Mouse (Mus musculus) right cerebral cortex, postnatal 14 days (tissue): ENCODE measurements around the gene Asb9.

Source experiments
- DNase-seq: peaks from one replicate; pipeline ENCODE4 v3.0.0; 2022

Gene Asb9

DNA sequence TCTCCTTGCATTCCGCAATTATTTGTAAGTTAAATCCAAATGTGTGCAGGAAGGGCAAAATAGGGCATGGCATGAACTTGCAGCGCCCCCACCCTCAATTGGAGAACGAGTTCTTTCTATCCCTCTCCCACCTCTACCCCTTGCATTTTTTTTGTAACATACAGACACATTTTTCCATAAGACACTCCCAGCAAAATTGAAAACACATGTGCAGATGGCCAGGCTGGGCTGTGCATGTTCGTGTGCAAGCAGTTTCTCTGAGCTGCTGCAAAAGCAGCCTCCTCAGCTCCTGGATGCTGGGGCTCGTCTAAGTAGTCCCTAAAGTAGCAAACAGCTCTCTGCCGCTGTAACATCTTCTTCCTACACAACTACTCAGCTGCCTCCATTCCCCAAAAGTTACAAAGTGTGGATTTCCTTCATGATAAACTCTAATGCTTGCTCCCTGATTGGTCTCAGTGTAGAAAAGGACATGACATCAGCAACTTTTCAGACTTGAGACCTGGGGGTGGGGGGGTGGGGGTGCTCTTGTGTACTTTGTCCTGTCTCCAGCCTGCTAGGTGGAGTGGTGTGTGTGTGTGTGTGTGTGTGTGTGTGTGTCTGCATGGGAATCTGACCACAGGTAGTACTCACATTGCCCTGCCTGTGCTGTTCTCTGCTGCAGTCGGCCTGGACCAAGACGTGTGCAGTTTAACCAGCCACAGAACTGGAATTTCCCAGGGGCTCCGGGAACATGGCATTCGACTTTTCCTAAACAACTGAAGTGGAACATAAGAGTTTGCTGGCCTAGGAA lies at the start of gene Asb9:
Gene Asb9 (plus strand): TSS at position 619 of the 790 bp plus-strand sequence.
- DNase-seq: no peak

DNA sequence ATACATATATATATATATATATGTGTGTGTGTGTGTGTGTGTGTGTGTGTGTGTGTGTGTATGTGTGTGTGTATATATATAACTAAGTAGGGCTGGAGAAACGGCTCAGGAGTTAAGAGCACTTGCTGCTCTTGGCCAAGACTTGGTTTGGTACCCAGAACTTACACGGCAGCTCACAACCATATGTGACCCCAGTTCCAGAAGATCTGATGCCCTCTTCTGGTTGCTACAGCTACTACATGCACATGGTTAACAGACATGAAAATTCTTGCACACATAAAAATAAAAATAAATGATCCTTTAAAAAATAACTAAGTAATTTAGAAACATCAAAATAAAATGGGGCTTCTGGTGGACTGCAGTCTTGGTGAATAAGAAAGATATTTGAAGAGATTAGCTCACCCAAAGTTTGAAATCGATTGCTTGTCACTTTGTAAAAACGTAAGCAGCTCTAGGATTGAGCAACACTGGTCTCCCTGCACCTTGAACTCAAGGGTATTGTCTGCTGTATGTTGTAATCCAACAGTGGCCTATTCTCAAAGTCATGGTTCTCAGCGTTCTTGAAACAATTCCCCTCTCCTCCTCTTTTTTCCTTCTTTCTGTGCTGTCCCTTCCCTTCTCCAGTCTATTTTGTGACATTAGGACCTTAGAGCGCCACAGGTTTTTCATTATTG lies 46.8 kb upstream of the Asb9 start:
- DNase-seq: no peak

DNA sequence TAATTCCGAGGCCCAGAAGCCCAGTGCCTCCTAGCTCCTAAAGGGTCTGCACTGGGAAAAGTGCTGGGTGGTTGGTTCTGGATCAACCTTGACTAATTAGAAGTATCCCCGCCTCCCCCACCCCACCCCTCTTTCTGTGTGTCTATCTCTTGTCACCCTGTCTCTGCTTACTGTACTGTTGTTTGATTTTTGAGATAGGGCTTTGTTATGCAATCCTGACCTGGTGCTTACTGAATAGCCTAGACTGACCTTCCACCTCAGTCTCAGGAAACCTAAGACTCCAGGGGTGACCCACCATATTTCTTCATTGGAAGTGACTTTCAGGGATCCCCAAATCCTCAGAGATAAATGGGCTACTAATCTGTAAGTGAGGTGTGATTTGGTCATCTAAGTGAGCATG lies 3.9 kb upstream of the Asb9 start:
- no peak for DNase-seq

DNA sequence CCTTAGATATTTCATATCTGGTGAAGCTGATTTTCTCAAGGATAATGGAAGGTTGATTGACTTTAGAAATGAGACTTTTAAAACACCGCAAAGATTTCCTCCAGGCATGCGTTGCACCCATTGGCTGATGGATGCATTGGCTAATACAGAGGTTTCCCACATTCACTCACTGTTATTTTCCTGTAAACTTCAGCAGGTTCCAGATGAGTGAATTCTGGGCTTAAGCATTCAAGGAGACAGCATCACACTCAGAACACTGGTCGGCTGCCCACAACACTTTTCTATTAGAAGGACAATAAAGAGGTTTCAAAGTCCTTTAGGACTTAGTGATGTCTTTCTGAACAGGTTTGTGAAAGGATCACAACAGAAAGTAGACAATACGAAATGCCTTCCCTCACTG lies 941 bp downstream of the Asb9 start:
- DNase-seq: no peak

DNA sequence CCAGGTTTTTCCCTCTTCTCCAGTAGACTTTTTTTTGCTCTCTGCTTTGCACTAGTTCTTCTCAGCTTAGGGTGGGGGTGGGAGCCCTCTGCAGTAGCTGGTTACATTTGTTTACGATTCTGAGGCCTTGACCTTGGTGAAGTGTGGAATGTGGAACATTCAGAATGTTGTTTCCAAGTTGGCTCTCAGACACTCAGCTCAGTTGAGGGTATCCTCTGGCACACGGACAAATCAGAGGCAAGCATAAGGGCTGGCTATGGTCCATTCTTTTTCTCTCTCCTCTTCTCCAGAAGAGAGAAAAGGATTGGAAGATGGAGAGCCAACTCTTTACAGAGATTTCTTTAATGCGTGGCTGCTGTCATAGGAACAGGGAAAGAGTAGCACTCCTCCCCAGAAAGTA lies 2.6 kb downstream of the Asb9 start:
- DNase-seq: no peak

DNA sequence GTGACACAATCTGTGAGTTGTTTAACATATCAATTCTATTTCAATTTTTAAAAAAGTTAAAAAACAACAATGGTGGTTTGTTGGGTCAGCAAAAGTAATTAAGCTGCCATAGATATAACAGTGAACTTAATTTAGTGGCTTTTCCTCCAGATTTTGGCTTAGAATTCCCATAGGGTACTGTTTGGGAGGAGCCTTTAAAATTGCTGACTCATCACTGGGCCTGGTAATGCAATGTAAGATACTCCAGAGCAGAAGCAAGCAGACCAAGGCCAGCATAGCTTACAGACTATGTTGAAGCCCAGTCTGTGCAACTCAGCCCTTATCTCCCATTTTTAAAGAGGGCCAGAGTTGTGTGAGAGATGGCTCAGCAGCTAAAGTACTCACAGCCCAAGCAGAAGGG lies 16.0 kb downstream of the Asb9 start:
- DNase-seq: no peak

DNA sequence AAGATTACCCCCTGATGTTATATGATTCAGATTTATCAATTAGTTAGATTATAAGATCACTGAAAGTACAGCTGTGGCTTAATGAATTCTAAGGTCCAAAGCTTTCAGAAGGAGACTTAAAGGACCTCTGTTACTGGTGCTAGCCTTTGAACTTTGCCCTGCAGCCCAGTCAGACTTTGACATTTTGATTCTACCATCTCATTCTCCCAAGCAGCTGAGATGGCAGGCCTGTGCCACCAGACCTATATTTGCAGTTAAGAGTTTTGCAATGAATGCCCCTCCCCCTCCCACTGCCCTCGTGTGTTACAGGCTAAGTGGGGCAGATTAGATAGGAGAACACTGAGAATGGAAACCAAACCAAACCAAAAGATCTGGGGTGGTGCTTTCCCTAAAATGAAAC lies 20.4 kb downstream of the Asb9 start:
- no peak for DNase-seq

DNA sequence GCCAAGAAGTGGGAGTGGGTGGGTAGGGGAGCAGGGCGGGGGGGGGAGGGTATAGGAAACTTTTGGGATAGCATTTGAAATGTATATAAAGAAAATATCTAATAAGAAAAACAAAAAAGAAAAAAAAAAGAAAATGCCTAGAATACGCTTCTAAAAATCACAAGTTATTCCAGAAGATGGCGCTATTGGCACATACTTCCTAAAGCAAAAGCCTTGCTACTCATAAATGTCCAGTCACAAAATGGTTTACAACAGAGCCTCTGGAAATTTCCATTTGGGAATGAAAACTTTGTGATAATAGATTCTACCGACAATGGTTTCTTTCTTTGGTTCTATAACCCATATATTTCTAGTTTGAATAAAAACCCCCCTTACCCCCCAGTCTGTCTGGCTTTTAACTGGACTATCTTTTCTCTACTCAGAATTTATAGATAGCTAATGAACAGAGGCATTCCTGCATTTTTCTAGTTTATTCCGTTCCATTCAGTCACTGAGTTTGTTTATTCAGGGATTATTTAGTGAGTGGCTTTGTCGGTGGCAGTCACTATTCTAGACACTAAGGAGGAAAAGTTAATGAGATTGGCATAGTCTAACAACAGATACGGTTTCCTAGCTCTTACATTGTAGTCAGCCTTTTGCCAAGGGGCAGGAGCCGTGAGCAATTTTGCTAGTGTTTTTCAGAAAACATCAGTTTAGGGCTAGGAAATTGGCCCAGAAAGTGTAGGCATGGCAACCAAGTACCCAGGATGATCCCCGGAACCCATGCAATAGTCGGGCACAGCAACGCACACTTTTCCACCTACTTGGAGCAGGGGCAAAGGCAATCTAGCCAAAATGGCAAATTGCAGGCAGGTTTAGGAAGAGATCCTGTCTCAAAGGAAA lies 35.5 kb downstream of the Asb9 start:
- no peak for DNase-seq

DNA sequence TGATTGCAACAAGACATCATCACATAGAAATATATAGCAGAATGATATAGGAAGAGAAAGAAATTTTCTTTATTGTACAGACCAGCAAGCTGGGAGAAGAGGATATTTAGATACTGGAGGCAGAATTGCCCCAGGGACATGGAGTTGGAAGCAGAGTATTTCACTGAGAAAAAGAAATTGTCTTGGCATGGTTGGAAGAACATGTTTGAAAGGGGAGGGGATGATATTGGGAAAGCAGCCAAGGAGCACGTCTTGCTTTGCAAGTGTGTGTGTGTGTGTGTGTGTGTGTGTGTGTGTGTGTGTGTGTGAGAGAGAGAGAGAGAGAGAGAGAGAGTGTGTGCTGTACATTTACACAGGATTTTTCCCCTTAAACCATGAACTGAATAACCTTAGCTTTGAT lies 64.1 kb downstream of the Asb9 start:
- DNase-seq: no peak

DNA sequence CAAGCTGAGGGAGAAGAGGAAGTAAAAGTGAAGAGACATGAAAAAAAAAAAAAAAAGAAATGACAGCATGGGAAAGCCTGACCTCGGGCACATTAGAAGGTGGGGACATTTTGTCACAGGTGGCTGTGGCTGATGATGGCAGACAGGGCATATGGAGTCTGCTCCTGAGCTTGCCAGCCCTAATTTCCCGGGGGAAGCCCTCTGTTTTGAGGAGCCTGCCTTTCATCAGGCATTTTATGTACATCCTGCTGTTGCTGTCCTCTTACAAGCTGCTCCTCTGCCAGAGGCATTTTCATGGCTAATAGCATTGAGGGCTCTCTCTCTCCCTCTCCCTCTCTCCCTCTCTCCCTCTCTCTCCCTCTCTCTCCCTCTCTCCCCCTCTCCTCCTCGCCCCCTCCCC lies 70.8 kb downstream of the Asb9 start:
- DNase-seq: no peak
